Mouse (Mus musculus) left cerebral cortex, postnatal 25 days (tissue): Measurements from ENCODE around the gene Hs3st6. TPM values are rescaled to one million over a fixed set of nuclear protein-coding genes. Genes with fewer than 3 reads are reported as not detected.
A peak's percentile ranks its signal among the peaks of the same experiment; 100 is the strongest.

Experiments used
- DNase-seq, 2 experiments: peaks; one replicate each; pipeline ENCODE4 v3.0.0; 2022; ENCODE audit warnings: low spot score in 2 of 2, mixed read lengths in 1 of 2
- intact Hi-C: fragments of 180-260 bp; cut with DNase I; formaldehyde crosslinking; loops from one replicate; pipeline ENCODE4 v1.15.1; 2025
- total RNA-seq, 2 experiments: library from RNA; stranded (reverse); gene quantifications; 2 replicates each; pipeline ENCODE4 v1.2.3; 2021

Gene Hs3st6
- total RNA-seq, 2 experiments from 2014 or later = 0.48 to 0.73 TPM

DNA sequence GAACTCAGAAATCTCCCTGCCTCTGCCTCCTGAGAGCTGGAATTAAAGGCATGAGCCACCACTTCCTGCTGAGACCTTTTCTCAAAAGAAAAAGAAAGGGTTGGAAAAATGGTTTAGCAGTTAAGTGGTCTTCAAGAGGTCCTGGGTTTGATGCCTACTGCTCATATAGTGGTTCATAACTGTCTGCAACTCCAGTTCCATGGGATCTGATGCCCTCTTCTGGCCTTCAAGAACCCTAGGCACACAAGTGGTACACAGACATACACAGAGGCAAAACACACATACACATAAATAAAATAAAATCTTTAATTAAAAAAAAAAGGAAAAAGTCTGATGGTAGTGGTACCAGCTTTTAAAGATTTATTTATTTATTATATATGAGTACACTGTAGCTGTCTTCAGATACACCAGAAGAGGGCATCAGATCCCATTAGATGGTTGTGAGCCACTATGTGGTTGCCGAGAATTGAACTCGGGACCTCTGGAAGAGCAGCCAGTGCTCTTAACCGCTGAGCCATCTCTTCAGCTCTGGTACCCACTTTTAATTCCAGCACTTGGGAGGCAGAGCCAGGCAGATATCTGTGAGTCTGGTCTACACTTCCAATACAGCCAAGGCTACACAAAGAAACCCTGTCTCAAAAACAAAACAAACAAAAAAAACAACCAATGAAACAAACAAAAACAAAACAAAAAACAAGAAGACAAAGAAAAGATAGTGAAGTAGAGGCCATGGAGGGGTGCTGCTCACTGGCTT lies 27.0 kb upstream of the Hs3st6 start:
- intact Hi-C loops = no loop called here
- DNase-seq = no peak

DNA sequence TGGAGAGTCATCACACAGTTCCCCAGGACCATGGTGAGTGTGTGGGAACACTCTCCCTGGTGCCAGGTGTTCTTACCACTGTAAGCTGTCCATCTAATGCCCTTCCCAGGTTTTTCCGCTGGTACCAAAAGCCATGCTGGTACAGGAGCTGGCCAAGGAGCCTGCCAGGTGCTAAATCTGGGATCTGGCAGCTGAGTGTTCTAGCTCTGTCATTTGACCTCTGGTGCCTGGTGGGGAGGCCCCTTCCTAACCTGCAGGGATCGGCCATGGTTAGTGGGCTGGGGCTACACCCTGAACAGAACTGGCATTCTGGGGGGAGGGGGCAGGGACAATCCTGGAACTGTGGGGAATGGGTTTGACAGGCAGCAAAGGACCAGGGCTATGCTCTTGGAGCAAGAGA lies 25.2 kb upstream of the Hs3st6 start, which contains the start of gene Rpl3l:
Rpl3l (plus strand) TSS at position 203 of the 400 bp plus-strand sequence.
- intact Hi-C loops = no loop called here
- DNase-seq = no peak

DNA sequence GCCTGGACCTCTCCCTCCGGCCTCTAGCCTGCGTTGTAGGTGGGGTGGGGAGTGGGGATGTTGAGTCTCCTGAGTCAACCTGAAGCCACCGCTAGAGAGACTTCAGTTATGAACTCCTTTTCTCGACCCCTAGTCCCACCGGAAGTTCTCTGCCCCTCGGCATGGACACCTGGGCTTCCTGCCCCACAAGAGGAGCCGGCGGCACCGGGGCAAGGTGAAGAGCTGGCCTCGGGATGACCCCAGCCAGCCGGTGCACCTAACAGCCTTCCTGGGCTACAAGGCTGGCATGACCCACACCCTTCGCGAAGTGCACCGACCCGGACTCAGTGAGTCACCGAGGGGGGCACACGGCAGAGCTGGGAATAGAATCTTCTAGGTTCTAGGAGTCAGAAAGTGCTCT lies 24.6 kb upstream of the Hs3st6 start:
- DNase-seq = no peak
- intact Hi-C loops = no loop called here

DNA sequence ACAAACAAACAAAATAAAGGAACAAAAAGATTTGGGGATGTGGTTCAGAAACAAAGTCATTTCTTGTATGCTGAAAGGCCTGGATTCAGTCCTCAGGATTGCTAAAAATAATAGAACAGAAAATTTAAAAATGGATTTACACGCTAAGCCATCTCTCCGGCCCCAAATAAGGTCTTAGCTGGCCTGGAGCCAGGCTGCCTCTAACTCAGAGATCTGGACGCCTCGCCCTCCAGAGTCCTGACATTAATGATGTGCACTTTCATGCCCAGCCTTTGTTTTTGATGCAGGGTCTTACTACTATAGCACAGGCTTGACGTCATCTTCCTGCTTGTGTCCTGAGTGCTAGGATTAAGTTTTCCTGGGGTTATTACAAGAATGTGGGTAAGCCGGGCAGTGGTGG lies 23.7 kb upstream of the Hs3st6 start:
- no peak for DNase-seq
- intact Hi-C loops = no loop called here

DNA sequence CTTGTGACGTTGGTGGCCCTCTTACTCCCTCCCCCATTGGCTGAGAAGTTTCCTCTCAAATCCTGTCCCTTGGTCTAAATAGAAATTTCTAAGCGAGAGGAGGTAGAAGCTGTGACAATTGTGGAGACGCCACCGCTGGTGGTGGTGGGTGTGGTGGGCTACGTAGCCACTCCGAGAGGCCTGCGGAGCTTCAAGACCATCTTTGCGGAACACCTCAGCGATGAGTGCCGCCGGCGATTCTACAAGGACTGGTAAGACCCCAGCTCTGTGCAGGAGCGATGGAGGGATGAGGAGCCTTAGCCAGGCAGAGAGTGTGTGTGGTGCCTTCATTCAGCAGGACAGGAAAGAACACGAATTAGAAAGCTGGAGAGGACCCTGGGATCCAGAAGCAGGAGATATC lies 22.0 kb upstream of the Hs3st6 start:
- intact Hi-C loops = no loop called here
- DNase-seq = no peak

DNA sequence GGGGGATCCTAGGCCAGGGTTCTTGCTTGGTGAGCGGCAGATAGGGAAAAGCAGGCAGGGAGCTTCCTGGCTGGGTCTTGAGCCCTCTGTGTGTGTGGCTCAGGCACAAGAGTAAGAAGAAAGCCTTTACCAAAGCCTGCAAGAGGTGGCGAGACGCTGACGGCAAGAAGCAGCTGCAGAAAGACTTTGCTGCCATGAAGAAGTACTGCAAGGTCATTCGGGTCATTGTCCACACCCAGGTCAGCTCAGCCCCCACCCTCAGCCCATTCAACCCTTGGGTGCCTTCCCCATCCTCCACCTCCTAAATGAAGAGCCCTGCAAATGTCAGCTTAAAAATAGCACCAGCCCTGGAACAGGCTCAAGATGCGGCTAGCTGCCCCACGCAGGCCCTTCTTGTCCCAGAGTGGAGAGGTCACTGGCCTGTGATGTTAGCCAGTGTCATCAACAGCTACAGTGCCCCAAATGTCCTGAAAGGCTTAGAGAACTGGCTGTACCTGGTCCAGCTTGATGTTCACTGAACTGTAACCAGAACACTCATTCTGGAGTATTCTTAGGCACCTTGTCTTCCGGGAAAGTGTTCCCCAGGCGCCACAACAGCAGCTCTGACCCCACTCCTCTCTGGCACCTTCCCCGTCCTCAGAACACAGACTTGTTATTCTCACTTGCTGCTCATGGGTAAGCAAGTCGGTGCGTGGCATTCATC lies 20.4 kb upstream of the Hs3st6 start:
- intact Hi-C loops = no loop called here
- DNase-seq = no peak

DNA sequence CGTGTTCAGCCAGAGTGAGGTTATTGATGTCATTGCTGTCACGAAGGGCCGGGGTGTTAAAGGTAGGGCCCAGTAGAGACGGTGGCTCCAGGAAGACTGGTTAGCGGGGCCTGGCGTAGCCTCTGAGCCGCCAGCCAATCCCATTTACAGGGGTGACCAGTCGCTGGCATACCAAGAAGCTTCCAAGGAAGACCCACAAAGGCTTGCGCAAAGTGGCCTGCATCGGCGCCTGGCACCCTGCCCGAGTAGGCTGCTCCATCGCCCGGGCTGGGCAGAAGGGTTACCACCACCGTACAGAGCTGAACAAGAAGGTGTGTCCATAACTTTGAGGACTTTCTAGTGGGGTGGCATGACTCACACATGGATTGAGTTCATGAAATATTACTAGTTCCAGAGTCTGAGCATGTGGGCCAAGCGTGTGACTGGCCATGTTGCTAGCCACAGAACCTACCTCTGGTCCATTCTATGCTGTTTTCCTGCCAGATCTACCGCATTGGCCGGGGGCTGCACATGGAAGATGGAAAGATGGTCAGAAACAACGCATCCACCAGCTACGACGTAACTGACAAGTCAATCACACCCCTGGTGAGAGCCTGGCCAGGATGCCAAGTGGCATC lies 19.2 kb upstream of the Hs3st6 start:
- intact Hi-C loops = no loop called here
- no peak for DNase-seq

DNA sequence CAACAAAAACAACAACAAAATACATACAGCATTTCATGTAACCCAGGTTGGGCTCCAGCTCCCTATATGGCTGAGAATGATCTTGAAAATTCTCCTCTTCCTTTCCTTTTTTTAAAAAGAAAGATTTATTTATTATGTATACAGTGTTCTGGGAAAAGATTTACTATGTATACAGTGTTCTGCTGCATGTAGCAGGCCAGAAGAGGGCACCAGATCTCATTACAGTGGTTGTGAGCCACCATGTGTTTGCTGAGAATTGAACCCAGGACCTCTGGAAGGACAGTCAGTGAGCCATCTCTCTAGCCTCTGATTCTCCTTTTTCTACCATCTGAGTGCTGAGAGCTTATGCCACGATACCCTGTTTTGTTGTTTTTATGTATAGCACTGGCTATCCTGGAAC lies 18.3 kb upstream of the Hs3st6 start:
- intact Hi-C loops = no loop called here

DNA sequence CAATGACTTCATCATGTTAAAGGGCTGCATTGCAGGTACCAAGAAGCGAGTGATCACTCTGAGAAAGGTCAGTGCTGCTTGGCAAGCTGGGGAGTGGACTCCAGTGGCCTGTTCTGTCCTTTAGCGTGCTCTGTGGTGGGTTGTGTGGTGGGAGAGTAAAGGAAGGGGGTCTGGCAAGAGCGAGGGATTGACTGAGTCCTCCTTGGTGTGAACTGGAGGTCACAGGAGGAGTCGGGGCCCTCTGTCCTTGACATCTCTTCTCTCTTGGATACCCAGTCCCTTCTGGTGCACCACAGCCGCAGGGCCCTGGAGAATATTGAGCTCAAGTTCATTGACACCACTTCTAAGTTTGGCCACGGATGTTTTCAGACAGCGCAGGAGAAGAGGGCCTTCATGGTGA lies 17.3 kb upstream of the Hs3st6 start:
- no peak for DNase-seq
- intact Hi-C loops = no loop called here

More for the DNA sequence above, 18.3 kb upstream of the Hs3st6 start:
- DNase-seq = no peak

DNA sequence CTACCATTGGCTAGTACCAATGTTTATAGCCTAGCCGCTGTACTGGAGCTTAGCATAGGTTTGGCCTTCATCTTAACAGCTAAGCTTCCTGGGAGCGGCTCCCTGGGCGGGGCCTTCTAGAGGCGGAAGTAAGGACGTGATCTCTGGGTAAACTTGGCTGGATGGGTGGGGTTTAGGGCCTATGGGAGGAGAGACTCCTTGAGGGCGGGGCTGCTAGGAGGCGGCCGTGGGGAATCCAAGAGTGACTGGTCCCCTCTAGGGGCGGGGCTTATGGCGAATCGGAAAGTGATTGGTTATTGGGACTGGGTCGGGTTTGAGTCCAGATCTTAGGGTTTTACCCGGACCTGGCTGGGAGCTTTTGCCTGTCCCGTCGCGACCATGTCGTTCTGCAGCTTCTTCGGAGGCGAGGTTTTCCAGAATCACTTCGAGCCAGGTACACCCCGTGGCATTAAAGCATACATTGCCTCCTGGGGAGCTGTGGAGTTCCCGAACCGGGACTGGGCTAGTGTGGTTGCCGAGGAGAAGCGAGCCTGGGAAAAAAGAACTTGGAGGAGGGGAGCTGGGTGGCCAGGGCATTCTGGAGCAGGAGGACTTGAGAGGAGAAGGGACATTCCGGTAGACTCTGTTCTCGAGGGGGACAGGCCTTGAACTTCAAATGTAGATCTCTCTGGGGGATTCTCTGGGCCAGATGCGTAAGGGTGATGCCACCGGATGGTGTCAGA lies 16.3 kb upstream of the Hs3st6 start, which contains the start of gene Msrb1:
Msrb1 (plus strand) TSS at position 313 of the 722 bp plus-strand sequence.
- intact Hi-C loops = no loop called here
- DNase-seq = peak; percentile 86 to 97

DNA sequence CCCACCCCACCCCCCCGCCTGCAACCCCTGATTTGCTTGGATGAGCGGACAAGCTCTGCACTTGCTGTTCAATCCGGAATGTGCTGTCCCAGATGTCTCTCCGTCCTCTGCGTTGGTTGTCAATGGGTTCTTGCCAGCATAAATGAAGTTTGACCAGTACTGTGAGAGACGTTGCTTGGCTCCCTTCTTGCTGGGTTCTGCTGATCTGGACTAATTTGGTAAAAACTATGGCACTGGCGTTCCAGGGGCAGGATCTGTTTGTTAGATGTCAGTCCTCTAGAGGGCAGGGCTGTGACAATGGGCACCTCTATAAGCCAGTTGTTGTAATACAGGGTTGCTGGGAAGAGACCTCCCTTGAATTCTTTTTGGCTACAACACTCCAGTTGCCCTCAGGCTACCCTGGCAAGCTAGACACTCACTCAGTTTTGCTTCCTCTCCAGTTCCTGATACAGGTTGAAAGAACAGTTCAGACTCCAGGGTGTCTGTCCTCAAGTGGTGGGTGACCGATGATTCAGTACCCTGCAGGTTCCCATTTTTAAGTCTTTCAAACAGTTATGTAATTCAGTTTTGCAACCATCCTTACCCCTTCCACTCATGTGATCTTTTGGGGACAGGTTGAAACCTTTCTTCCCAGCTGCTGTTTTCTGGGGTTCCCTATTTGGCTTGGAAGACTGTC lies 15.5 kb upstream of the Hs3st6 start:
- intact Hi-C loops = no loop called here
- DNase-seq = no peak

DNA sequence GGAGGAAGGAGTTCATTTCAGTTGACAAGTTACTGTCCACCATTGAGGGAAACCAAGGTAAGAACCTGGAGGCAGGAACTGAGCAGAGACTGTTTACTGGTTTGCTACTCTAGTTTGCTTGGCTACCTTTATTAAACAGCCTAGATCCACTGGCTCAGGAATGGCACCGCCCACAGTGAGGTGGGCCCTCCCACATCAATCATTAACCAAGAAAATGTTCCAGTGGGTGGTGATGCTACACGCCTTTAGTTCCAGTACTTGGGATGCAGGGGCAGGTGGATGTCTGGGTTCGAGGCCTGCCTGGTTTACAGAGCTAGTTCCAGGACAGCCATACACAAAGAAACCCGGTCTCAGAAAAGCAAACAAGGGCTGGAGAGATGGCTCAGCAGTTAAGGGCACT lies 14.6 kb upstream of the Hs3st6 start:
- no peak for DNase-seq
- intact Hi-C loops = no loop called here

DNA sequence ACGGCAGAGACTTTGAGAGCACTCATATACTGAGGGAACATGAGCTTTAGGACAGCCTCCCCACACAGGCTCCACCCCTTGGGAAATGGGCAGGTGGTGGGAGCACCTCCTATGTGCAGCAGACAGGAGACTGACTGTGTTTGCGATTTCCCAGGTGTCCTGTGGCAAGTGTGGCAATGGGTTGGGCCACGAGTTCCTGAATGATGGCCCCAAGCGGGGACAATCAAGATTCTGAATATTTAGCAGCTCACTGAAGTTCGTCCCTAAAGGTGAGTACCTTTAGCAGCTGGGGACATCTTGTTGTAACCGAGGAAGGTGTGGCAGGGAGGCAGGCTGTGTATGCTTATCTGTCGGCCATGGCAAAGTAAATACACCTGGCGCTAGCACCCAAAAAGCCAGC lies 12.9 kb upstream of the Hs3st6 start:
- intact Hi-C loops = no loop called here
- no peak for DNase-seq

DNA sequence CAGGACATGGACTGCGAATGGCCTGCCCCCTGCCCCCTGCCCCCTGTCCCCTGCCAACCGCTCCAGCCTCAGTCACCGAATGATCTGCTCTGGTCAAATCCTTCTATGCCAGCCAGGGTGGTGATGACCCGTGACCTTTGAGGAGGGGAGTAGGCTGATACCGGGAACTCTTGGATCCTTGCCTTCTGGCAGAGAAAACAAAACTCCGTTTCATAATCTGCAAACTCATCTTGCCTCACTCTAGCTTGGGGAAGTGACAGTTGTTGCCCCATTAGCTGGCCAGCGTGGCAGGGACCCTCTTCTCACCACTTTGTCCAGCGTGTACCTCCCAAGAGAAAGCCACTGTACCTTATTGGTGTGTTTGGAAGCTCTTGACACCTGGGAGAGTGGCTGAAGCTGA lies 10.5 kb upstream of the Hs3st6 start:
- DNase-seq = no peak
- intact Hi-C loops = no loop called here

DNA sequence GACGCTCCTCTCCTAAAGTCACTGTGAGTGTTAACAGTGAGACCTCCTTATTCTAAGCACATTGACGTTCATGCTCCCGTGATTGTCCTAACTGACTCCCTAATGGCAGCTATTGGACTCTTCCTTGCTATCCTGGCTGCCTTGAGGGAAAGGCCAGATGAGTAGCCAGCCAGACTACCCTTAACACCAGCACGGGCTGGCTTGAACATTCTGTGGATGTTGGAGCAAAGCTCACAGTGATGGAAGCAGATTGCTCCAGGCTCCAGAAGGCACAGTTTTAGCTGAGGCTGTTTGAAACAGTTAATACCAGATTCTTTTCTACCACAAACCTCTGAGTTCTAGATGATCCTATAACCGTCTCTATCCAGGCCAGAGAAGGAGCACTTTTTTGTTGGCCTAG lies 8.9 kb upstream of the Hs3st6 start:
- no peak for DNase-seq
- intact Hi-C loops = no loop called here

DNA sequence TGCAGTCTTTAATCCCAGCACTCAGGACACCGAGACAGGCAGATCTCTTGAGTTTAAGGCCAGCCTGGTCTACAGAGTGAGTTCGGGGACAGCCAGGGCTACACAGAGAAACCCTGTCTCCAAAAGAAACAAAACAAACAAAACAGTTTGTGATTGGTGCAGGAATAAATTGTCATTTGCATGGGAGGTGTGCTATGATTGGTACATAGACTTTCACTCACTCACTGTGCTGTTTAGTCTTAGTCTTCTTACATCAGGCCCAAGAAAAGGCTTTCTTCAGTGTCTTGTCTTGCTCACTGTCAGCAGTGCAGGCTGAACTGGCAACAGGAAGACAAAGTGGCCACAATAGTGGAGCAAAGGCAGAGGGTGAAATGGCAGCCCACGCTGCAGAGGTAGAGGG lies 8.4 kb upstream of the Hs3st6 start:
- DNase-seq = no peak
- intact Hi-C loops = no loop called here

DNA sequence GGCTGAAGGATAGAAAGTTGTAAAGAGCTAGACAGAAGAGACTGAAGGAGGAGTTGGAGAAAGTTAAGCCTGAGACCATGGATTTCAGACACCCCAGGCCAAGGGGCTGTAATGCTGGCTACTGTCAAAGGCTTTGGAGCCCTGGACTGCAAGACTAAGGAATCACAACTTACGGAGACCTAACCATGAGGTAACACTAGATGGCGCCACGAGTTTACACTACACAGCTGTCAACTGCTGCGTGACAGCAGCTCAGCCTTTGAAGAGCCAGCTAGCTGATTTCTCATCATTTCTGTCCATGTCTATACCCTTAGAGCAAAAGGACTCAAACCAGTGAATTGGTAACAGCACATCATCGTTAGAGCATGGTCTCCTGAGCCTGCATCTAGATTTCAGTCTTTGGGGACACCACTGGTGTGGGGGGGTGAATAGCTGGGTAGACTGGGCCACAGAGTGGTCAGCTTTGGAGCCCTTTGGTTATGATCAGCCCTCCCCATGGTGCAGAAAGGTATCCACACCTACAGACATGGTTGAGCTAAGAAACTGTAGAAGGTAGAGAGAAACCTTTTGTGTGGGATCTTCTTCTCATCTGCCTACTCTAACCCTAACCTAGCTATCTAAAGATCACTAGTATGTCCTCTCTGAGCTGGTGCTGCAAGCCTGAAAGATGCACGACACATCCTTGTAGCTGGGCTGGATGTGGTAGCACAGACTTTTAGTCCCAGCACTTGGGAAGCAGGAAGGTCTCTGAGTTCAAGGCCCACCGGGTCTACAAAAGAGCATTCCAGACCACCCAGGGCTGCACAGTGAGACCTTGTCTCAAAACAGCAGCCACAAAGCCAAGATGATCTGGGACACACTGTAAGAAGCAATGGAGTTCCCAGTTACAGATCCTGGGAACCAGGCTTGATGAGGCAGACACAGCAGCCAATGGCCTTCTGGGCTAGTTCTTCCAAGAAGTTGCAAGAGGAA lies 7.0 kb upstream of the Hs3st6 start:
- intact Hi-C loops = loop anchor here (1.0 to 5.0 kb wide), 2 partner anchors 71 to 136 kb away; no protein-coding TSS in a partner anchor

DNA sequence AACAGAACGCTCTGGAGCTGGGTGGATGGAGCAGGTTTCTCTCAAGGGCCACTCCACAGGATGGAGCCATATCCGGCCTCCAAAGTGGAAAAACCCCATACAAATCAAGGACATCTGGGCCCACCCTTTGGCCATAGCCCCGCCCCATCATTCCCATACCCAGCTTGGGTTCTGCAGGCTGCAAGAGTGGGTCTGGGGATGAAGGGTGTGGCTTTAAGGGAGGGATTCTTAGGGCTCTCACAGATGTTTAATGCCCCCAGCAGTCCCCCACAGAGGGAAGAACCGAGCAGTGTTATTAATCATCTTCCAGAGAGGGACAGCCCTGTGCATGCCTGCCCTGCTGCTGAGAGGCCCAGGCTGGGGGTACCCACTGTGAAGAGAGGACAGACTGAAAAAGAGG lies 5.8 kb upstream of the Hs3st6 start:
- no peak for DNase-seq
- intact Hi-C loops = loop anchor here (5.0 kb wide), 1 partner anchor 135 kb away; no protein-coding TSS in a partner anchor

More for the DNA sequence above, 7.0 kb upstream of the Hs3st6 start:
- peak; percentile 85 to 90 for DNase-seq
